ENCODE assay signal across 9 mouse cellular contexts in genomic region chr10:67865063-67865462, GRCm38 (mm10). TPM values are rescaled to one million over a fixed set of nuclear protein-coding genes. Genes with fewer than 3 reads are reported as not detected.
"Had no signal": no experiment of that assay in that cellular context is flagged by ENCODE, and none has a peak within 500 bp of the region (broad histone marks: within the 10 kb centered on the region; RNA-seq: fewer than 3 reads in every experiment).

No protein-coding gene starts in this region.

- ATAC-seq: intestine, embryonic 16.5 days; lung, postnatal 0 days had no signal

- DNase-seq: kidney, adult 2 months; kidney, postnatal 25 days; lung, adult 2 months; lung, postnatal 4 days; midbrain, embryonic 14.5 days; thymus, postnatal 36 days had no signal

RNA-seq across cellular contexts. Expression of gene Zfp365, which starts 47.4 kb away (rescaled TPM):
- total RNA-seq: megakaryocyte, adult 5-6 weeks had no signal
